Mouse (Mus musculus) Muller cell, postnatal 12 days (primary cell): Measurements from ENCODE around the gene Figla.
"Not testable (repeated sequence)": the region's sequence is repeated elsewhere in the genome, so short reads cannot be mapped to it uniquely, and the experiment has no call there.

ENCODE experiments used
- DNase-seq: peaks from one replicate; pipeline ENCODE4 v3.0.0-alpha.2; 2015; ENCODE audit errors: inconsistent ontology term

Gene Figla

GRCm38 (mm10) chr6:86015871-86016270, at the start of gene Figla:
Gene Figla, plus strand, starts transcription at chr6:86016171.
- no peak for DNase-seq

GRCm38 (mm10) chr6:85966686-85967085, 49.3 kb upstream of the Figla start:
- no peak for DNase-seq

- DNase-seq: peak; percentile 71
These were observed 46.1 kb upstream of the Figla start for GRCm38 (mm10) chr6:85969889-85970288.

GRCm38 (mm10) chr6:85972699-85973098, 43.3 kb upstream of the Figla start:
- DNase-seq: no peak

- peak; percentile 33 for DNase-seq
These were observed 42.6 kb upstream of the Figla start for GRCm38 (mm10) chr6:85973336-85973735.

GRCm38 (mm10) chr6:85974941-85975617, 40.9 kb upstream of the Figla start:
- DNase-seq: no peak

GRCm38 (mm10) chr6:85975761-85976160, 40.2 kb upstream of the Figla start:
- DNase-seq: no peak

GRCm38 (mm10) chr6:85976242-85976641, 39.7 kb upstream of the Figla start:
- DNase-seq: no peak

- not testable (repeated sequence) for DNase-seq
These were observed 37.2 kb upstream of the Figla start for GRCm38 (mm10) chr6:85978736-85979135.

GRCm38 (mm10) chr6:85984351-85984750, 31.6 kb upstream of the Figla start:
- no peak for DNase-seq

GRCm38 (mm10) chr6:85989570-85989969, 26.4 kb upstream of the Figla start:
- not testable (repeated sequence) for DNase-seq

- not testable (repeated sequence) for DNase-seq
These were observed 25.2 kb upstream of the Figla start for GRCm38 (mm10) chr6:85990774-85991173.

- no peak for DNase-seq
These were observed 12.5 kb upstream of the Figla start for GRCm38 (mm10) chr6:86003405-86003925.

GRCm38 (mm10) chr6:86004271-86005148, 11.5 kb upstream of the Figla start:
- DNase-seq: peak; percentile 75

GRCm38 (mm10) chr6:86009980-86010379, 6.0 kb upstream of the Figla start:
- peak; percentile 35 for DNase-seq

- not testable (repeated sequence) for DNase-seq
These were observed 1.2 kb upstream of the Figla start for GRCm38 (mm10) chr6:86014812-86015211.

GRCm38 (mm10) chr6:86016793-86017350, 901 bp downstream of the Figla start:
- no peak for DNase-seq

- no peak for DNase-seq
These were observed 3.7 kb downstream of the Figla start for GRCm38 (mm10) chr6:86019415-86020237.

- DNase-seq: no peak
These were observed 5.0 kb downstream of the Figla start for GRCm38 (mm10) chr6:86020948-86021347.

- no peak for DNase-seq
These were observed 10.8 kb downstream of the Figla start for GRCm38 (mm10) chr6:86026632-86027292.

- DNase-seq: no peak
These were observed 12.2 kb downstream of the Figla start for GRCm38 (mm10) chr6:86028150-86028549.
